Mouse (Mus musculus): ENCODE results near the gene Taok3.
"Not testable (repeated sequence)": the region's sequence is repeated elsewhere in the genome, so short reads cannot be mapped to it uniquely, and the experiment has no call there.

Gene Taok3

DNA sequence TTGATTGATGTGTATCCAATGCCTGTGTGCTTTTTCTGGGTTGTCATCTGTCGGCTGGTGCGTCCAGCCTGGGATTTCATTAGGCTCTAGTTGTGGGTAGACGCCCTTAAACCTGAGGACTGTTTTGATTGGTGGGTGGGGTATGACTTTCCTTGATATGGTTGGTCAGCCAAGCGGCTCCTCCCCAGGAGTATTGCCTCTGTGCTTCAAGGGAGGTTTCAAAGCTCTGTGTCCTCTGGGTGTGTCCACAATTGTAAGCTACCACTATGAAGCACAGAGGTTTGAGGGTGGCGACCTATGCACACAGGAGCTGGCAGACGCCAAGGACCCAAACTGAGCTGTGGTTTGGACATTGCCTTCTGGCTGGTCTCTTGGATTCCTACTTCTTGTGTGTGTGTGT lies 172.6 kb downstream of the Taok3 start:
- DNase-seq (ENCODE audit: low read depth, low spot score) = peak; percentile 35

DNA sequence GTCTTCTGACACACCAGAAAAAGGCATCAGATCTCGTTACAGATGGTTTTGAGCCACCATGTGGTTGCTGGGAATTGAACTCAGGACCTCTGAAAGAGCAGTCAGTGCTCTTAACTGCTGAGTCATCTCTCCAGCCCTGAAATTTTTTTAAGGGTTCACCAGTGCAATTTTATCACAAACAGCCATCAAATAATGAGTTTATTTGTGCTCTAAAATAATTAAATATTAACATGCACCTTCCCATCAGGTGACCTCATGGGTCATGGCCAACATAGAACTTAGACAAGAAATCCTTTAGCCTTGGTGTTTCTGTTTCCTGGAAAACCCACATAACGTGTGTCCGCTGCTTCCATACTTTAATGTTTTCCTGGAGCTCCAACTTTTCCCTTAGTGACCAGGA lies 173.8 kb downstream of the Taok3 start:
- DNase-seq (ENCODE audit: low read depth, low spot score) = not testable (repeated sequence)

DNA sequence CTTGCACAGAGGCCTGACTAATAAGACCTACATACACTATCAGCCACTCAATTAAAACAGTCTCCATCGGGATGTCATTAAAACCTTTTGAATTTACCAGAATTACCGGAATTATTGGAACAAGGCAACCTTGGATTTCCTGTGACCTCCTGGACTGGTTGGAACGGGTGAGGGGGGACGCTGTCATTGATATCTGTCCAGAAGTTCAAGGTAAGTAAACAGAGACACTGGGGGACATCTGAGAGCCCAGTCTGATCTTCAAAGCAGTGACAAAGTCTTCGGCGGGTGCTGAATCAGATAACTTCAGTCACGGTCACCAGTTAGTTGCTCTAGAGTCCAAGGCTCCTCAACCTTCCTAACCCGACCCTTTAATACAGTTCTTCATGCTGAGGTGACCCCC lies 175.1 kb downstream of the Taok3 start:
- DNase-seq (ENCODE audit: low read depth, low spot score) = no peak

DNA sequence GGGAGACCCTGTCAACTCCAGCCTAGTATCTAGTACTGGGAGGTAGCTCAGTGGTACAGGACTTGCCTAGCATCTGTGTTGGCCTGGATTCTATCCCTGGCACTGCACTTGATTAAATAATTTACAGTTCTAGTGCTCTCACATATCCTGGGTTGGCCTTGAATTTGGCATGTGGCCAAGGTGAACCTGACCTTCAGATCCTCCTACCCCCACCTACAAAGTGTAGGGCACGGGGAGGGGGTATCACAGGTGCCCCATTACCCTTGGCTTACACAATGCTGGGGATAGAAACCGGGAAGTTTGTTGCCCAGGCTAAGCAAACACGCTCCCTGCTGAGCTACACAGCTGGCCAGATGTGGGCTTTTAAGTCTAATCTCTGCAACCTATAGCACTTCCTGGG lies 183.0 kb downstream of the Taok3 start:
- DNase-seq (ENCODE audit: low read depth, low spot score) = no peak

DNA sequence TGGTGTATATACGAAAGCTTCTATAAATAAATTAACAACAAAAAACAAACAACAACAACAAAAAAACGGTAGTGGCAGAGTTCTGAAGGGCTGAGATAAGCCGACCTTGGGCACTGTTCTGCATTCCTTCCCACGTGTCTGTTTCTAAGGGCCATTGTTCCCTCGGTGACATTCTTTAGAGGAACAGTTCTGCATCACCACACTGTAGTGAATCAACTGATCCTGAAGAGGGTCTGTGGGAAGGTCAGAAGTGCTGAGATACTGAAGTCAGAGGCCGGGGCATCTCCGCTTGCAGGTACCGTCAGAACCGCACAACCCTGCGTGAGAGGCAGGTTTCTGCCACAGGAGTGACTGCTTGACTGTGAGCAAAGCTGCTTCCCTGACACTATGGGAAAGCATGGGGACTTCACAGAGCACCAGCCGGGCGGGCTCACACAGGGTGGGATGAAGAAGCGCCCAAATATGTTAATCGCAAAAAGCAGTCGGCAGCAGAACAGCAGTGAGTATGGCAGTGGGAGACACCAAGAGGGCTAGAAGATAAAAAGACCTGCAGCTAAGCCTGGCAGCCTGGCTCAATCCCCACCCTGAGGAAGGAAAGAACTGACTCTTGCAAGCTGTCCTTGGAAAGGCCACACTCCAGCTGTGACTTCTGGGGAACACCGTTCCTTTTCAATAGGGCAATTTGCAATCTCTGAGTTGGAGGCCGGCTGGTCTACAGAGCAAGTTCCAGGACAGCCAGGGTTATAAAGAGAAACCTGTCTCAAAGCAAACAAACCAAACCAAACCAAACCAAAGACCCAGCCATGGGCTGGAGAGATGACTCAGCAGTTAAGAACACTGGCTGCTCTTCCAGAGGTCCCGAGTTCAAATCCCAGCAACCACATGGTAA lies 184.0 kb downstream of the Taok3 start:
- no peak for DNase-seq (ENCODE audit: low read depth, low spot score)

DNA sequence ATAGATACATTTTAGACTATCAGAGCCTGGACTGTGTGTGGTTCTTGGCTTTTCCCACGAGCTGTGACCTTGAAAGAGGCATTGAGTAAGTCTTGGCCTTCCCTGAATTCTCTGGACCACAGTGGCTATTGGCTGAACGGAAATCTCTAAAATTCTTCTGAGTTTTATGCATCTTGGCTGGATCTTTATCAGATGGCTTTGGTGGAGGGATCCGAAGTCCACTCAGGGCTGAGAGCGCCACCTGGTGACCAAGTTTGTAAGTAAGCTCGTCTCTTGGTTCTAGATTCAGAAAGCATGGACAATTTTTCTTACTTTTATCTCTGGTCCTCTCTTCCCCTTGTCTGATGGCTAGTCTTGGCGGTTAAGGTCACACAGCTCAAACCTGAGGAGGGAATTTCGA lies 185.0 kb downstream of the Taok3 start:
- peak; percentile 81 for DNase-seq (ENCODE audit: low read depth, low spot score)

DNA sequence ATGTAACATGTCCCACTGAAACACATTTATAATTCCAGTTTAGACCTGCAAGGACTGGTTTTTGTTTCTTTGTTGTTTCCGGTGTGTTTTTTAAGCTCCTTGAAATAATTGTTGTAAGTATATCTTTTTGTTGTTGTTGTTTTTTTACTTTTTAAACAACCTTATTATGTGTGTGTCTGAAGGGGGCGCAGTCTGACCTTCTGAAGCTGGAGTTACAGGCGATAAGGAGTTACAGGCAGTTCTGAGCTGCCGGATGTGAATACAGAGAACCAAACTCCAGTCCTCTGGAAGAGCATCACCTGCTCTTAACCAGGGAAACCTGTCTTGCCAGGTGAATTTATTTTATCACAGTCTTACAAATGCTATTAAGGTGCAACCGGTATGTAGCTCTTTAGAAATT lies 185.8 kb downstream of the Taok3 start:
- no peak for DNase-seq (ENCODE audit: low read depth, low spot score)

DNA sequence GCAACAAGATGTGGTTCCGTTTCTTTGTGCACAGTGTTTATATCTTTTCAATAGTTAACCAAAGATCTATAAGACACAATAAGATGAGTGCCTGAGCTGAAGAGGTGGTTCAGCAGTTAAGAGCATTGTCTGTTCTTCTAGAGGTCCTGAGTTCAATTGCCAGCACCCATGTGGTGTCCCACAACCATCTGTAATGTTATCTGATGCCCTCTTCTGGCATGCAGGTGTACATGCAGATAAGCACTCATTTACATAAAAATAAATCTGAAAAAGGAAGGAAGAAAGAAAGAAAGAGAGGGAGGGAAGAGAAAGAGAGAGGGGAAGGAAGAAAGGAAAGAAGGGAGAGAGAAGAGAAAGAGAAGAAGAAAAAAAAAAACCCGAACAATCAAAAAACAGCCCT lies 186.9 kb downstream of the Taok3 start:
- peak; percentile 42 for DNase-seq (ENCODE audit: low read depth, low spot score)

DNA sequence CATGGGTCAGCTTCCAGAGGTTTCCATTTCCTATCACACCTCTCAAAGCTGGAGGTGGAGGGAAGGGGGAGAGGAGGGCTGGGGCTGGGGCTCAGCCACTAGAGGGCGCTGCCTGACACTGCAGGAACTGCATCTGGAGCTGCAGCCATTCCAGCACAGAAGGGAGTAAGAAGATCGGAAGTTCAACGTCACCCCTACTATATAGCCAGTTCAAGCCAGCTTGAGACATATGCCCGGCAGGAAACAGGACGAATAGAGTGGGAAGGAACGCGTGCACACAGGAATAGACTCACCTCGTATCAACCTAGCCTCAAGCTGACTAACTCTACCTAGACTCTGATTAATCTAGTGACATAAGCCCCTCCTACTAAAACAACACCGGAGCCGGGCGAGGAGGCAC lies 187.8 kb downstream of the Taok3 start:
- DNase-seq (ENCODE audit: low read depth, low spot score) = peak; percentile 89

DNA sequence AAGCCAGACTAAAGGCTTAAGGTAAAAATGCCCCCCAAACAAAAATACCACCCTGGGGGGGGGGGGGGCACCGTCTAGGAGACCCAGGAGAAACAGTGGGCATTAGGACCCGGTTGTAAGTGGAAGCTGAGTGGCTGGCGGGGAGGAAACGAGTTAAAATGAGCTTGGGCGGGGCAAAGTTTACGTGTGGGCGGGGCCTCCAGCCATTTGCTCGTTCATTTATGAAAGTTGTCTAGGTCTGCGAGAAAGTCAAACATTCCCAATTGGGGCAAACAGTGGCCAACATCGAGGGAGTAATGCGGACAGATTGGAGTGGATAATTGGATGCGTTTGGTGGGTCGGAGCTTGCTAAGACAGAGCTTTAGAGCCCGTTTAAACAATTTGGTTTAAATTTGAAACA lies 193.5 kb downstream of the Taok3 start:
- DNase-seq (ENCODE audit: low read depth, low spot score) = no peak

DNA sequence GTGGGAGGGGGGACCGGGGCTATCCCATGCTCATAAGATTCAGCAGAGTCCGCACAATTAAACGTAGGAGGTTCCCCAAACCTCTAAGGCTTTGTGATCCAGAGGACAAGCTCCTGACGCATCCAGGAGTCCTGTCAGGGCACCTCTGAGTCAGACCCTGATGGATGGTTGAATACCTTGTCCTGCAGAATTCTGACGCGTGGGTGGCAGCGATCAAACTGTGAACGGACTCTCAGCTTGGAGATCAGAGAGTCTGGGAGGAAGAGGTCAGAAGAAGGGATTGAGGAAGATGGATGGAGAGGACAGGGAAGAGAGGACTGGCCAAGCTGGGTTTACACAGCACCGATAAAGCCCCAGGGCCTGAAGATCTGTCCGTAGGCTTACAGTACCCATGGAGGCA lies 194.0 kb downstream of the Taok3 start:
- no peak for DNase-seq (ENCODE audit: low read depth, low spot score)

DNA sequence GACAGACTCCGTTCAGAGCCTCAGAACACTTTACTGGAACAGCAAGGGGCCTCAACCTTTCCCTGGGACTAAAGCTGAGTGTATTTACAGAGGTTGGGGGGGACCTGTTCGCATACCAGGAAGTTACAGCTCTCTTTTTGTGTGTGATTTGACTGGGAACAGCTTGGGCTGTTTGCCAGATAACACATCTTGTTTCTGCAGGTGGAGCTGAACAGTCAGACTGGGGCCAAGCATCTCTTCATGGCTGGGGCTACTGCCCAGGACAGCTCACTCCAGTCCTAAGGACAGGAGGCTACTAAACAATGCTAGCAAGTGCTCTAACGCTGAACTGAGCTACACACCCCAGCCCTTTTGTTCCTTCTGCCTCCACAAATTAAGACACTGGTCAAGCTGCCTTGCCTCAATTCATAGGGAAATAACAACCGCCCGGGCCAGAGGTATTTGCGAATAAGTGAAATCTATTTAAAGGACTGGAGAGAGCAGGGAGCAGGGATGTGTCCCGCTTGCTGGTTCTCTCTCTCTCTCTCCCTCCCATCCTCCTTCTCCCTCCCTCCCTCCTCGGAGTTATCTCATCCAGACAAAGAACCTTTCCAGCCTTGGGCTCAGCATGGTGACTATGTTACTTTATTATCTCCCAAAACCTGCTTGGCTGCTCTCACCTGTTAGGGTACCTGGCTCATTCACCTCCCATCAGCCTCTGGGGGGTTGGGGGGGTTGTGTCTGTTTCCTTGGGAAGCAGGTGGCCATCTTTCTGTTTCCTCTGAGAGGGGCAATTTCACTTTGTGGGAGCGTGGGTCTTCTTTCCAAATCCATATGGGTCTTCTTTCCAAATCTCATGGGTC lies 194.9 kb downstream of the Taok3 start:
- DNase-seq (ENCODE audit: low read depth, low spot score) = no peak

DNA sequence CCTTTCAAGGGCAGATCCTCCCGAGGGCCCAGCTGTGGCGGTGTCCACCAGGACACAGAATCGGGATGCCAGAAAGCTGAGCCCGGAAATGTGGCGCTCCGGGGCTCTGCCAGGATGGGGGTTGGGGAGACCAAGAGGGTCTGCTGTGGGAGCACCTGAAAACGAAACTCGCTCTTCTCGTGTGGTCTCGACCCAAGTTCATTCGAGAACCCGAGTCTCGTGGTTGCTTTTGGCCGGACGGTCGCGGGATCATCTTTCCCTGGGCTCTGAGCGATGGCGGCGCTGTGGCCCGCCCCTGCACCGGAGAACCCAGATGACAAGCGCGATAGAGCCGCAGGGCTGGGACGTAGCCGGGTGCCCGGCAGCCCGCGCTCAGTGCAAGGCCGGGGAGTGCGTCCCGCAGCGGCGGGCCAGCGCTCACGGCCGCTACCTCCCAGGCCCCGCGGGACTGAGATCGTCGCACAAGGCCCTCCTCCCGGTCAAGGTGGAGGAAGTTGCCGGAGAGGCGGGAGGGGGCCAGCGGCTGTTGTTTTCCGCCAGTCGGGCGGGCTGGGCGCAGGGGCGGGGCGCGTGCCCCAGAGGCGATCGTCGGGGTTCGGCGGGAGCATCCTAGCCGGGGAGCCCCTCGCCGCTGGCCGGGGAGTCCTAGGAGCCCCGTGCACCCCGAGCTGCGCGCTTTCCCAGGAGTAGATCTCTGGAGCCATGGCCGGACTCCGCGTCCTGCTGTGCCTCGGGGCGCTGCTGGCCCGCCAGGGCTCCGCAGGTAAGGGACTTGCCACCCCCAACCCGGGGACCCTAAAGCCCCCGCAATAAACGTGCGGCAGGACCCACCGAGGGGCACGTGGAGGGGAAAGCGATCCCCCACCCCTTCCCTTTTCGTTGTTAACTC lies 199.1 kb downstream of the Taok3 start, which contains the start of gene Vsig10:
Gene Vsig10, plus strand, starts transcription at position 343 of the 889 bp plus-strand sequence.
- peak; percentile 44 for DNase-seq (ENCODE audit: low read depth, low spot score)

DNA sequence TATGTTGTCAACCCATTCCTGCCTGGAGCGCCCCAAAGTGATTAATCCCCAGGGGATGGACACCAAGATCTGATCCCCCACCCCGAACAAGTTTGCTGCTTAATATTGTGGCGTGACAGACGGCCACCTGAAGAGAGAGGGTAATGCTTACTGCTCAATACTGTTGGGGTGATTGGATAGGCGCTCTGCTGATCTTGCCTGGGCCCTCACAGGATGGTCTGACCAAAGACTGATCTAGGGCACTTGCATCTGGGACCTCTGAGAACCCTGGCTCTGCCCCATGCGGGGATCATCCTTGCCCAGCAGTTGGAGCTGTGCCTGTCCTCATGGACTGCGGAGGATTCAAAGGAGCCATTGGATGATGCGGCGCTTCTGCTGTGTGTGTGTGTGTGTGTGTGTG lies 203.8 kb downstream of the Taok3 start:
- no peak for DNase-seq (ENCODE audit: low read depth, low spot score)
